Mouse (Mus musculus) activated CD4-positive, CD25-positive, alpha-beta regulatory T cell, adult 4 months (primary cell): ENCODE data around the gene 1810046K07Rik. TPM values are rescaled to one million over a fixed set of nuclear protein-coding genes. Genes with fewer than 3 reads are reported as not detected.

Source experiments
- ATAC-seq: one replicate; pipeline ENCODE4 v1.8.0; 2017
- polyA plus RNA-seq, 2 experiments: library from polyadenylated mRNA; unstranded; fragments of 100-300 nt; shearing (Covaris generic); gene quantifications; one replicate each; pipeline ENCODE4 v1.2.1; 2017

The 1810046K07Rik gene
- polyA plus RNA-seq = not detected

DNA sequence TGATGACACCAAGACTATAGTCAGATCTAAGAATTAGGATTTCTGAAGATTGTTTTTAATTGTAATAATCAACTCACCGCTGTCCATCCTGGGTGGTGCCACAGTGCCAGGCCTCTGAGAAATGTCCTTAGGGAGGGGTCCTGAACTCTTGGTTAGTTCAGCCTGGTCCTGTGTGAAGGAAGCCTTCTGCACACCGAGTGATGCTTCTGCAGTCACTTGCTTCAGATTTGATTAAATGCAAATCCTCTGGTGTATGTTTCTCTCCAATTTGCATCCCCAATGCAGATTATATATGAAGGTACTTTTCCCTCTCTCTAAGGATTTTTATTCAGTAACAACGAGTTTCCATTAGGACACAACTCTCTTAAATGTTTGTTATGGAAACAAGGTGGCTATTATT is at the start of gene 1810046K07Rik:
Gene 1810046K07Rik, minus strand, starts transcription at position 187 of the 400 bp plus-strand sequence.
- no peak for ATAC-seq

DNA sequence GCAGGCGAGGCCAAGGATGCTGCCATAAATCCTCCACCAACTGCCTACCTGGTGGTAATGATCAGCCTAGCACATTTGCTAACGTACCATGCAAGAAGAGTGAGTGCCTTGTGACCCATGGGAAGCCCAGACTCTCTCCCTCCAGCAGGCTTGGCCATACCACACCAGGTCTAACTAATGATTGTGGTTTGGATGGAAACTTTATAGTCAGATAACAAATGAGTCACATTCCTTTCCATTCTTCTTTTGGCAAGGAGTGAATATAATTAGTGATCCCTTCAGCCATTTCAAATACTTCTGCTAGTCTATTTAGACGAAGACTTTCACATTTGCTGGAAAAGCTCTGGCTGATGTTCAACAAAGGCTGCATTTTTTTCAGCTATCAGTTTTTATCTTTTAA is 40.8 kb upstream of the 1810046K07Rik start:
- ATAC-seq = no peak

GRCm38 (mm10) chr9:51367124-51367523 is 38.4 kb upstream of the 1810046K07Rik start:
- ATAC-seq = no peak

GRCm38 (mm10) chr9:51364059-51364458 is 35.3 kb upstream of the 1810046K07Rik start:
- no peak for ATAC-seq

DNA sequence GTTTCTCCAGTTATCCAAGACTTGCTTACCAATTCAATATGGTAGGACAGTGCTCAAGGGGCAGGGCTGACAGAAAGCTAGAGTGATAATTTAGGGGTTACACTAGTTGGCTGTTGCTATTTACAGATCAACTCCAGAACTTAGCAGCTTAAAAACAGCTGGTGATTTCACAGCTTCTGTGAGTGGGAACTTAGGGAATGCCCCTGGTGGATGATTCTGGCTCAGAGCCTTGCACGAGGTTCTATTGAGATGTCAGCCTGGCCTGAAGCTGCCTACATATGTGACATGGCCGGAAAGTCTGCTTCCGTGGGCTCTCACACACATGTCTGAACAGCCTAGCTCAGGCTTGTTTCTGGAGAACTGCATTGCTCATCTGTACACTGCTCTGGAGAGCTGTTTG is 24.8 kb upstream of the 1810046K07Rik start:
- no peak for ATAC-seq

- ATAC-seq = no peak
Observed at GRCm38 (mm10) chr9:51352896-51353295, 24.2 kb upstream of the 1810046K07Rik start.

- ATAC-seq = no peak
Observed at GRCm38 (mm10) chr9:51349422-51349821, 20.7 kb upstream of the 1810046K07Rik start.

- ATAC-seq = no peak
Observed at GRCm38 (mm10) chr9:51345768-51346167, 17.1 kb upstream of the 1810046K07Rik start.

DNA sequence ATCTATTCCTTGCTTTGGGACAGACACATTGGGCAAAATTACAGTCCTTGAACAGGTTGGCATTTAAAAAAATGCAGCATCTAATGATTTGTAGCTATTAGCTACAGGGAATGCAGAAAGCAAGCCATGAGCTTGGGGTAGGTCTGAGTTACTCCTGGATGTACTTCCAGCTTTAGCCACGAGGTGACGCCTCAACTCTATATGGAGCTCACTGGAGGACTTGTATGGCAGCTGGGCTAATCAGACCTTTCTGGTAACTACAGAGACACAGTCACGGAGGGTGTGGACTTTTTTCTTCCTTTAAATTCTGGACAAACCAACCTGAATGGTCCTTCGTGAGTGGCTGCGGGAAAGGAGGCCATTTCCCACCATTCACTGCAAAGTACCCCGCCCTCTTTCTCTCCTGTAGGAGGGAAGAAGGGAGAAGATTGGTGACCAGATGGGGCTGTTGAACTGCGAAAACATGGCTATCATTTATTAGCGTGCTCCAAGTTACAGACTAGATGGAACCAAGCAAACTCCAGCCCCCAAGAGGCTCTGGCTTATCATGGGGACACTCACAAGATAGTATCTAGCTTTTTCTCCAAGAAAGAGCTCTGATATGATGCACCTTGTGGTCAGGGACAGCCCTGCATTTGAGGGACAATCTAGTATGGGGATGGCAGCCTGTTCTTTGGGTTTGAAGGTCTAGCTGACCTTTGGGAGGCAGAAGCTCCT is 6.7 kb upstream of the 1810046K07Rik start:
- no peak for ATAC-seq

DNA sequence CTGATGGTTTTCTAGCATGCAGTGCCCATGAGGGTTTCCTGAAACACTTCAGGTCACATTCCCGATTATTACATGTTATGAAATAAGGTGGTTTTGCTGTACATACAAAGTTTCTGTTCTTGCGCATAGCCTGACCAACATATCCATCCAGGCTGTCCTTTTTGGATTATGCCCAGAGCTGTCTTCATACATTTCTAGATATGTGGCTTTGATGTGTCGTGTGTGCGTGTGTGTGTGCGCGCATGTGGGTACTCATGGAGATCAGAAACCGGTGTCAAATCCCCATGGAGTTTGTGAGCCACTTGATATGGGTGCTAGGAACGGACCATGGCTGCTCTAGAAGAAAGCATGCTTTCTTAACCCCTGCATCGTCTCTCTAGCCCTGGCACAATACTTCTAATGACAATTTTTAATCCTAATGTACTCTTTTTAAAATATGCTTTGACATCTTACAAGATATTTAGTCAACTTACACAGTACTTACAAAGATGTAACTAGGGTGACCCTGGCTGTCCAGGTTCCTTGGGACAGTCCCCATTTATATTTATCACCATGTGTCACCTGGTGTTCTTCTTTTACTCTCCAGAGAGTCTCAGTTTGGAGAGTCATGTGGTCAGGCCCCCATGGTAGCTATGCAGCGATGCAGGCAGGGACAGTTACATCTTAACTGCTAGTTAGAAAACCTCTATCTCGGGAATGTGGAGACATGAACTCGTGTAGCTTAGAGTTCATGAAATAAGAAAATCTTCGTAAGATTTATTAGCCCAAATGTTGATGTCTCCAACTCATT is 2.9 kb upstream of the 1810046K07Rik start:
- ATAC-seq = no peak

GRCm38 (mm10) chr9:51327555-51327903 is 1.2 kb downstream of the 1810046K07Rik start:
- ATAC-seq = no peak

DNA sequence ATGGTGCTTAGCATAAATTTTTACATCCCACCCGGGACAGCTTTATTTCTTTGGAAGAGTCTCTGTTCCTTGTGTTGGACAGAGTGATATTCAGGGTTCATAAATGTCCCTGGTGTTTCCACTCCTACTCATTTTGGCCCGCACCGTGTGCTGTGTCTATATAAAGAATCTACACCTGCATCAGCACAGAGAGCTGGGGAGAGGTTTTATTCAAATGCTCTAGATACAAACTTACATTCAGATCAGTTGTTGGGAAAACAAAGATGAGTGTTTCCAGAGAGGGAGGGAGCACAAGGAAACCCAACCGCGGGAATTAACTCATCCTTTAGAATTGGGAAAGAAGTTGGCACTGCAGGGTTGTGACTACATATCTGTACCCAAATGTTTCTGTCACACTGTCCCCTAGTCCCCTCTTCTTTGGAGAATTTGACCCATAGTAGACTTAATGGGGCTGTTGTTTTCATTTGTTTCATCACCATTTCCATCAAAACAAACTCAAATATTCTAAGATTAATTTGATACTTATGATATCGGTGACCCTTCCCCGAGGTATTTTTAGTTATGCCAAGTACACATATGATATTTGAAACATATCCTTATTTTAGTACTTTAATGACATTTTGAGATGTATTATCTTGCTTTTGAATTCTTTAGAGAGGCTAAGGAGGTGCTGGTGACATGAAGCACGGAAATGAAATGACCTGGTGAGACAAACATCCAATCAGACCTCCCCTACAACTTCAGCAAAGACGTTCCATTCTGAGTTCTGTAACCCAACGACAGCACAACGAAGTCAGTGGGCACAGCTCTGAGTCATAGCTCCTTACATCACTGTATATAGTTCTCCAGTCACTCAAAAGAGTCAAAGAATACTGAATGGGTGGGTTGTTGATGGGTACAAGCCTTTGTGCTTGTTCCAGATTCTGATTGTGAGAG is 1.8 kb downstream of the 1810046K07Rik start:
- ATAC-seq = no peak

DNA sequence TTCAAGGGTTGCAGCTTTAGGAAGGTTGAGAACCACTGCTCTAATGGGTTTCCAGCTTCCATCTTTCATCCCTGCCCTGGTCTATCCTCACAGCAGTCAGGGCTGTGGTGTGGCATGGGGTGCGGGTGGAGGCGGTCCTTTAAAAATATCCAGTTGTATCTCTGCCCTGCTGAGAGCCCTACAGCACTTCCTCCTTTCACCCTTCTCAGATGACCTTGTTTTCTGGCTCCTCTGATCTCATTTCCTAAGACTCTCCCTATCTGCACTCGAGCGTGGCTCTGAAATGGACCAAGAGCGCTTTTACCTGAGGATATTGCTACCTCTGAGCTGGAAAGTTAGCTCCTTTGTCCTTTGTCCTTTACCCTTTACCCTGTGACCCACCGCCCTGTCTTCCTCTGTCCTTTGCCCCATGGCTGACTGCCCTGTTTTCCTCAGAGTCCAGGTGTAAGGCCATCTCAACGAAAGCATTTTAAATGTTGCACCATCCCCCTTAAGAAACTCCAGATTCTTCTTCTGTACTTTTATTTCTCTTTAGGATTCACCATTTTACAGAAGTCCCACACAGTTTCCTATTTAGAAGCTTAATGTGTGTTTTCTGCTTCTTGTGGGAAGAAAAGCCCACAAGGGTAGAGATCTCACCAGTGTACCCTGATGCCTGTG is 4.2 kb downstream of the 1810046K07Rik start:
- ATAC-seq = no peak

- ATAC-seq = no peak
Observed at GRCm38 (mm10) chr9:51320096-51320495, 8.6 kb downstream of the 1810046K07Rik start.

GRCm38 (mm10) chr9:51318246-51318645 is 10.5 kb downstream of the 1810046K07Rik start:
- ATAC-seq = no peak

GRCm38 (mm10) chr9:51317322-51317721 is 11.4 kb downstream of the 1810046K07Rik start:
- ATAC-seq = no peak

DNA sequence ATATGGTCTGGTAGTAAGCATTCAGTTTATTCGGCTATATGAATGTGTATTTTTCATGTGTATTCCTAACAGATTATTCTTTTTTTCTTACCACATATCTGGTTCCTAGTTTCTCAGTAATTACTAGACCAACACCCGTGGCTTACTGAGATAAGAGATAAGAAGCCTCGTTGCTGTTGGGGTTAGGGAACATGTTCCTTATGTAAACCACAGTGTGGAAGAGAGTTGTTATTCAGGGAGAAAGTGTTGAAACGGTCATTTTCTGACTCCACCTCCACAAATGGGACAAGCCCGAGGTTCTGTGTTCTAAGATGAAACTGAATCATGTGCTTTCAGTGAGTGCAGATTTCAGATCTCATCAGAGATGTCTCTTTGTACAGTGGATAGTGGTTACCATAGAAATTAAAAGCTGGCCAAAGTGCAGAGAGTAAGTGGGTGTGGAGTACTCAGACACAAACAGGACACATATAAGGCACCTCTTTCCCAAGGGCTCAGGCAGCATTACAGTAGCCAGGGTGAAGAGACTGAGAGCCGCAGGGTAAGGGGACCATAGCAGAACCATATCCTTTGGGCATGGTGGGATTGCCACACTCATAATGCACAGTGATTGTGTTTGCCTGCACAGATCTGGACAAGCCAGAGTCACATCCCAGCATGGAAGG is 13.2 kb downstream of the 1810046K07Rik start:
- no peak for ATAC-seq

DNA sequence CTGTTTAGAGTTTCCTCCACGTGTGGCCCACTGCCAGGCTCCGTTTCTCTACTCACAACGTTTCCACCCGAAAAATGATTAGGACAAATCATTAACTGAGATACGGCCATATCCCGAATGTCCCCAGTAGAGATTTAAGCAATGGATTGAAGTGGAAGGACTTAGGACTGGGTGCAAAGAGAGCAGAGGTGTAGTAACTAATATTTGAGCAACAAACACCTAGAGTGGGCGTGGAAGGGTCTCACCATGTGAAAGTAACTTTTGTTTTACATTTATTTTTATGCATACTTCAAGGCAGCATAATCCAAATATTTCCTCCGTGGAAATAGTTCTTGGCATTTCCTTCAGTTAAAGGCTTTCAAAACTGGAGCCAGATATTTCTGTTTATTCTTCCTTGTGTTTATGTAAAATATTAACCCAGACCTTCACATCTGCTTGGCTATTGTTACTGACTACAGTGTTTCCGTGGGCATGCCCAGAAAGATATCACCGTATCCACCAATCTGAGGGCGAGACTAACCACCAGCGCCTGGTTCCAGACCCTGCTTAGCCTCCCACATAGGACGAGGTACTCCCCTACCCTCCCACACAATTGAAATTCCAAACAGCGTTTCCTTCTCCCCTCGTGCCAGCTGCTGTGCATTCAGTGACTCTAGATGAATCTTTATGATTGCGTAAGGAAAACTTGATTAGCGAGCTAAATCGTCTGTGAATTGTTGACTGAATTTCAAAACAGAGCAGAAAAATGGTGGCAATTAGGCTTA is 16.0 kb downstream of the 1810046K07Rik start:
- ATAC-seq = no peak

- ATAC-seq = no peak
Observed at GRCm38 (mm10) chr9:51310515-51310914, 18.2 kb downstream of the 1810046K07Rik start.

GRCm38 (mm10) chr9:51306351-51306750 is 22.4 kb downstream of the 1810046K07Rik start:
- no peak for ATAC-seq

GRCm38 (mm10) chr9:51305146-51305545 is 23.6 kb downstream of the 1810046K07Rik start:
- no peak for ATAC-seq
